Mouse (Mus musculus) small intestine, adult 2 months (tissue): ENCODE results near the gene Stx4a.

Experiments
- CTCF ChIP-seq: fragments of 200-500 bp; IDR thresholded peaks from 2 replicates; pipeline ENCODE4 v1.5.1; 2012; ENCODE audit warnings: low read depth, mild to moderate bottlenecking, control low read depth, inconsistent platforms, low read length, moderate library complexity, mixed read lengths; ENCODE audit not compliant: insufficient replicate concordance, insufficient read length; ENCODE audit errors: extremely low read depth
- POLR2A ChIP-seq: fragments of 200-500 bp; IDR thresholded peaks from 2 replicates; pipeline ENCODE4 v1.6.1; 2012; ENCODE audit warnings: low read depth, mild to moderate bottlenecking, control low read depth, inconsistent platforms, low read length, moderate library complexity

DNA sequence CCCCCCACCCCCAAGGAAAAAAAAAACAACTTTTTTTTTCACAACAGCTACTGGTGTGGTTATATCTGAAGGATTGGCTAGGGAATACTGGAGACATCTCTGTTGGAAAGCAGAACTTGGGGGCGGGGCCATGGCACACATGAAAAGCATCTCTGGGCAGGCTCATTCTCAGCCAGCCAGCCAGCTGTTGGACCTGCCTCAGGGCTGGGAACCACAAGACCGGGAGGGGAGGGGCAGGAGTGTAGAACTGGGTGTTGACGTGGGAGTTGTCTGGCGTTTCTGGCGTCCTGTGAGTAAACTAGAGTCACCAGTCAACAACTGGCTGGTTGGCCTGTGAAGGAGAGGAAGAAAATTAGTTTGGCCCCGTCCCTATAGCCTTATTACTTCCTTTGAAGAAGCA, 61.9 kb downstream of the Stx4a start:
- TF ChIP-seq CTCF (no peak), POLR2A (no peak)
